Mouse (Mus musculus) frontal cortex, postnatal 10 days (tissue): ENCODE measurements around the gene Olfr718-ps1.
"Not testable (repeated sequence)": the region's sequence is repeated elsewhere in the genome, so short reads cannot be mapped to it uniquely, and the experiment has no call there.

Experiments
- DNase-seq, 2 experiments: peaks; one replicate each; pipeline ENCODE4 v3.0.0; 2022; ENCODE audit warnings: low spot score in 2 of 2, mixed read lengths in 1 of 2

Olfr718-ps1 gene

GRCm38 (mm10) chr5:143147481-143147880, at the start of gene Olfr718-ps1:
TSS of gene Olfr718-ps1 (minus strand) at chr5:143147581.
- no peak for DNase-seq

- DNase-seq: no peak
These were observed 49.1 kb upstream of the Olfr718-ps1 start for GRCm38 (mm10) chr5:143196506-143196905.

GRCm38 (mm10) chr5:143195166-143195565, 47.8 kb upstream of the Olfr718-ps1 start:
- no peak for DNase-seq

- DNase-seq: not testable (repeated sequence)
These were observed 47.4 kb upstream of the Olfr718-ps1 start for GRCm38 (mm10) chr5:143194747-143195146.

GRCm38 (mm10) chr5:143192806-143193205, 45.4 kb upstream of the Olfr718-ps1 start:
- DNase-seq: no peak

- not testable (repeated sequence) for DNase-seq
These were observed 40.6 kb upstream of the Olfr718-ps1 start for GRCm38 (mm10) chr5:143188014-143188413.

- peak; percentile 91 to 92 for DNase-seq
These were observed 33.1 kb upstream of the Olfr718-ps1 start, which contains the start of the genes Rbak and Spdye4b for GRCm38 (mm10) chr5:143180255-143181076. TSS of gene Rbak (minus strand) at chr5:143180775. TSS of gene Spdye4b (plus strand) at chr5:143181017.

- DNase-seq: no peak
These were observed 31.8 kb upstream of the Olfr718-ps1 start for GRCm38 (mm10) chr5:143179179-143179578.

- DNase-seq: no peak
These were observed 30.3 kb upstream of the Olfr718-ps1 start for GRCm38 (mm10) chr5:143177541-143178200.

- no peak for DNase-seq
These were observed 28.6 kb upstream of the Olfr718-ps1 start for GRCm38 (mm10) chr5:143175970-143176369.

GRCm38 (mm10) chr5:143165508-143166070, 18.2 kb upstream of the Olfr718-ps1 start:
- no peak for DNase-seq

- no peak for DNase-seq
These were observed 8.2 kb upstream of the Olfr718-ps1 start for GRCm38 (mm10) chr5:143155534-143155933.

- DNase-seq: no peak
These were observed 6.4 kb upstream of the Olfr718-ps1 start for GRCm38 (mm10) chr5:143153756-143154155.

GRCm38 (mm10) chr5:143150044-143150443, 2.7 kb upstream of the Olfr718-ps1 start:
- DNase-seq: no peak

GRCm38 (mm10) chr5:143149536-143149935, 2.2 kb upstream of the Olfr718-ps1 start:
- no peak for DNase-seq

GRCm38 (mm10) chr5:143148661-143149060, 1.3 kb upstream of the Olfr718-ps1 start:
- DNase-seq: no peak

- DNase-seq: no peak
These were observed 9.8 kb downstream of the Olfr718-ps1 start for GRCm38 (mm10) chr5:143137580-143137979.

- no peak for DNase-seq
These were observed 12.3 kb downstream of the Olfr718-ps1 start for GRCm38 (mm10) chr5:143135042-143135441.

- DNase-seq: not testable (repeated sequence)
These were observed 13.0 kb downstream of the Olfr718-ps1 start for GRCm38 (mm10) chr5:143134216-143135010.

GRCm38 (mm10) chr5:143132935-143133514, 14.4 kb downstream of the Olfr718-ps1 start:
- no peak for DNase-seq

GRCm38 (mm10) chr5:143130342-143130741, 17.0 kb downstream of the Olfr718-ps1 start:
- DNase-seq: no peak
